Mouse (Mus musculus): ENCODE measurements around the gene Pkdrej.
"Not testable (repeated sequence)": the region's sequence is repeated elsewhere in the genome, so short reads cannot be mapped to it uniquely, and the experiment has no call there.

Pkdrej gene

GRCm38 (mm10) chr15:85809091-85809490, 12.4 kb downstream of the Pkdrej start:
- DNase-seq = no peak

GRCm38 (mm10) chr15:85808434-85808833, 13.1 kb downstream of the Pkdrej start:
- no peak for DNase-seq

DNA sequence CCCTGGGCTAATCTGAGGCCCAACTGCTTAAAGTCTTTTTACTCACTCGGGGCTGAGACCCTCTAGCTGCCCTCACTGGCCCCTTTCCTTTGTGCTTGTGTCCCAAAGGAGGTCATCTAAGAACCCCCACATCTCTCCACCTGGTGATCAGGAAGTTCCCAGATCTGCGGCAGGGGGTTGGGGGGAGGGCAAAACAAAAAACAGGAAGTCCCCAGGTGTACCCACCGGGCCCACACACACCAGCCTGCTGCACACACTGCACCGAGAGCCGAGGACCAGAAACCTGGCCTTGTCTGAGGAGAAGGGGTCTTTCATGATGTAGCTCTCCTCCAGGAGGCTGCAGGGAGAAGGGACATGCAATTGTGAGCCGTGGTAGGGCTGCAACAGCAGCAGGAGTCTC, 13.5 kb downstream of the Pkdrej start:
- DNase-seq = no peak

DNA sequence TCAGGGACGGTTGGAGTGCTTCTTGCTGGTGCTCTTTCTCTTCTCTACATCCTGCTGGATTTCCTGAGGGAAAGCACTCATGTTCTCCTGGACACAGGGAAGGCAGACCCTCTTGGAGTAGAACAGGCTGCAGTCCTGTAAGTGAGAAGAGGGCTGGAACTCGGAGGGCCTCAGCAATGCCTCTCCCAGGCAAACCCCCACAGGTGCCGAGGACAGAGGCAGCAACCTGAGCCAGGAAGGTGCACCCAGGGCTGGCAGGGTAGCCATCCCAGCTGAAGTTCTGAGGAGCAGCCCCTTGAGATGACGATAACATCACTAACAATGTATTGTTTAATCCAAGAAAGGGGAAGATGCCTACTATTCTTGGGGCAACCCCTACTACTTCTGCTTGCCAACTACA, 14.1 kb downstream of the Pkdrej start:
- no peak for DNase-seq

DNA sequence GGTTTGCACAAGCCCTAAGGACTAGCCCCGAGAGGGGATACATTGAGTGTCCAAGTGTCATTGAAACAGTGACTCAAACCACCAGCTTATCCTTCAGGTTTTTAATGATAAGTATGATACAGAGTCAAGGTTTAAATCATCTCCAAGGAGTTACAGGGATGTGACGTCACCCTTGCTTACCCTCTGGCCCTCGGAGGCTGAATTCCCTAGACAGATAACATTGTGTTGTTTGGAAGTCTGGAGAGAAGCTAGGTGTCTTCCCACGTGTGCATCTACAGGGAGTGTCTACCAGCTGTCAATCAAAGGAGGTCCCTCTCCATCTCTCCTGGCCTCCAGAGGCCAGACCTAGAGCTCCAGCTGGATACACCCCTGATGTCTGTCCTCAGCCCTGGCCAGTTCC, 14.6 kb downstream of the Pkdrej start:
- no peak for DNase-seq

DNA sequence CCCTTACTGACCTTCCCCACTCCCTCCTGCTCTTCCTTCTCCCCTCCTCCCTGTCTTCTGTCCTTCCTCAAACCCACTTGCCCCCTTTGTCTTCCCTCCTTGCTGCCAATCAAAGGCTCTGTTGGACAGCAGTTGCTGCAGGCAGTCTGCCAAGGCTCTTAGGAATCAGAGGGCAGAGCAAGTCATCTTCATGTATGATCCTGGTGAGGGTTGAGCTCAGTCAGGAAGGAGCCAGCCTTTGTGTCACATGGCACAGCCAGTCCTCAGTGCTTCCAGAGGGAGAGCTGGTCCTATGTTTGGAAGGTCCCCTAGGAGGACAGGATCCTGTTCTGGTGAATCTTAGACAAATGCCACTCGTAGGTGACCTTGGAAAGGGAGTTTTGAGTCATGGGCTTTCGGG, 18.6 kb downstream of the Pkdrej start:
- peak; percentile 38 for DNase-seq

DNA sequence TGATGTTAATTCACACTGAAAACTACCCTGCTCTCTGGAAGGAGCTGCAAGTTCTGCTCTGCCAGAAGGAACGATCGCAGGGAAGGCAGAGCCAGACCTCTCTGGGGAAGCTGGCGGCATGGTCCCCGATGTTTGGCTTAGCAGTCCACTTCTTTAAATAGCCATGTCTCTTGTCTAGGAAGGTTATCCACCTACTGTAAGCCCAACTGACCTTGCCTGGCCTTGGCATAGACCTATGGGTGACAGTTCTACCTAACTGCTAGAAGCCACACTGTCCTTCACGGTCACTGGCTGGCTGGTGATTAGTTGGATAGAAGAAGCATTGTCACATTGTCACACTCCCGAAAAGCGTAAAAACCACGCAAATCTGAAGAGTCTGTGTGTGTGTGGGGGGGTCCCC, 22.9 kb downstream of the Pkdrej start:
- DNase-seq = no peak

DNA sequence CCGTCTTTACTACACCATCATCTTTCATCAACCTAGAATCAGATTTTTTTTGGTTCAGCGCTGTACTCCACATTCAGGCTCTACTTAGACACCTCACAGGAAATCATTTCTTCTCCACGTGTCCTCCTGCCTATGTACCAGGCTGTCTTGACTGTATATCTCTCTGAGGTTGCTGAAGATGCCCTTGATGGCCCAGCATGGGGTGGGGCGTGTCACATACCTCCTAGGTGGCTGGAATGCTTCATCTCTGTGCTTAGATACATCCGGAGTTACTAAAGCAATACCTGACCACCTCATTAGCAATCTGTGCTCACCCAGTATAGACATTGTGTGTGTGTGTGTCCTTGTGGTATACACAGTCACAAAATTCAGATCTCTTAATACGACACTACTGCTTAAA, 26.0 kb downstream of the Pkdrej start:
- no peak for DNase-seq

DNA sequence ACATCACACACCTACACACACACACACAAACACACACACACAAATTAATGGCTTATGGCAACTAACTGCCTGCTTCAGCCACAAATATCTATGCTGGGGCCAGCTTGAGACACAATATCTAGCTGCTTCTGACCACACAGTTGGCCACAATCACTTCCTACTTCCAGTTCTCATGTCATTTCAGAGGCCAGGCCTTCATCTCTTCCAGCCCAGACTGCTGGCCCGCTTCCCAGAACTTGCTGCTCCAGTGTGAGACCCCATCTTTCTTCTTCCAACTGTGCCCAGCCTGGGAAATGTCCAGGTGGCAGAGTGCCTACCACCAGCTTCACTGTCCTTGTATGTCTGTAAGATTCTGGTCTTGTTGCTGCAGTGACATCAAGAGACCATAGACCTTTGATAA, 28.7 kb downstream of the Pkdrej start:
- DNase-seq = peak; percentile 41

DNA sequence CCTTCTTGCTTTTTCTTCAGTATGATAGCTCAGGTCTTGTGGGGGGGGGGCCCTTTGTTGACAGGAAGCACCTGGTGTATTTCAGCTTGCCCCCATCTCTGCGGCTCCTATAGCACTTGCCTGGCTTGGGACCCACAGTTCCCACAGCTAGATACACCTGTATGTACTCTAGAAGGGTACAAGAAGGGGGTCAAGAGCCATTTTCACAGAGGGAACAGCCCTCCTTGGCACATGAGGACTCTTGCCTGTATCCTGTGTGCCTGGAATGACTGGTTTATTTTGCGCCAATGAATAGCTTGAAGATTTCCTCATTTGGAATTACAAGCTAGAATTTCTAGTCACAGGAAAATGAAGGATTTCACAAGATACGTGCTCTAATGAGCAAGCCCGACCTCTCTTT, 30.1 kb downstream of the Pkdrej start:
- DNase-seq = no peak

GRCm38 (mm10) chr15:85788633-85789032, 32.9 kb downstream of the Pkdrej start:
- DNase-seq = no peak

GRCm38 (mm10) chr15:85788051-85788450, 33.5 kb downstream of the Pkdrej start:
- no peak for DNase-seq

GRCm38 (mm10) chr15:85787482-85787881, 34.1 kb downstream of the Pkdrej start:
- no peak for DNase-seq

GRCm38 (mm10) chr15:85786711-85787110, 34.8 kb downstream of the Pkdrej start:
- DNase-seq = no peak

DNA sequence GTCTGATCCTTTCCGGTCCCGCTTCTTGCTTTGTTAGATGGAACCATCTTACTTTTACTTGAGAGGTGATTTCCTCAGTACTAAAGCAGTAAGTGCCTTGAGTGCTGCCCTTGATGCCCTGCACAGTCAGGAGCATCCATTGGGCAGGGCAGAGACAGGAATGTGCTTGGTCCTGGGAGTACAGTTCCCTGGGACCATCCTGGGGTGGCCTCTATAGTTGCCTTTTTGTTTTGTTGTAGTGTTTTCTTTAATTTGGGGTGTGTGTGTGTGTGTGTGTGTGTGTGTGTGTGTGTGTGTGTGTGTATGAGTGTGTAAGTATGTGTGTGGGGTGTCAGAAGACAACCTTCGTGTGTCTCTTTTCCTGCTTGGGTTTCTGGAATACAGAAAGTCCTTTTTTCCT, 37.2 kb downstream of the Pkdrej start:
- DNase-seq = no peak

DNA sequence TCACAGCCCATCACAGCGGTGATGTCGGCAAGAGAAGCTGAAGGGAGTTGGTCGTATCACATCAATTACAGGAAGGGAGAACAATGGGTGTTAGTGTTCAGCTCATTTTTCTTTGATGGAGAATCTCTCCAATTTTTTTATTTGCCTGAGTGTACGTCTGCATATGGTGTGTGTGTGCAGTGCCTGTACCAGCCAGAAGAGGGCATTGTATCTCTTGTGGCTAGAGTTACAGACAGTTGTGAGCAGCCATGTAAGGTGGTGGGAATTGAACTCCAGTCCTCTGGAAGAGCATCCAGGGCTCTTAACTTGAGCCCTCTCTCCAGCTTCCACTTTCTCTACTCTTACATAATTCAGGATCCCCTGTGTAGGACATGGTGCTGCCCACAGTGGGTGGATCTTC, 38.4 kb downstream of the Pkdrej start:
- no peak for DNase-seq

- DNase-seq = not testable (repeated sequence)
Measured at GRCm38 (mm10) chr15:85778891-85779290, 42.6 kb downstream of the Pkdrej start.

DNA sequence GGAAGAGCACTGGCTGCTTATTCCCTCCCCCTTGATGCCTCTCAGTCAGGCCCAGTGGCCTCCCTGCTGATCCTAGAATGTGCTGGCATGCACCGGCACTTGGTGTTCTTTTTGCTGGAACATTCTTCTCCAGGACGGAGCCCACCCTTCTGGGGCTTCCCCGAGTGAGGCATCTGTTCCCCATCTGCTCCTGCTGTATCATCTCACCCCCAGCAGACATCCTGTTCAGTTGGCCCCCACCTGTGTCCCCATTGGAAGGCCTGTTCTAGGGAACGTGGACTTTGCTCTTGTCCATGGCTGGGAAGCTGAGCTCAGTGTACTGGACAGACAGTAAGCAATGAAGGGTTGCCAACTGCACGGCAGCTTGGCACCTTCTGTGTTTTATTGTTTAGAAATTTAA, 44.8 kb downstream of the Pkdrej start:
- peak; percentile 47 for DNase-seq

DNA sequence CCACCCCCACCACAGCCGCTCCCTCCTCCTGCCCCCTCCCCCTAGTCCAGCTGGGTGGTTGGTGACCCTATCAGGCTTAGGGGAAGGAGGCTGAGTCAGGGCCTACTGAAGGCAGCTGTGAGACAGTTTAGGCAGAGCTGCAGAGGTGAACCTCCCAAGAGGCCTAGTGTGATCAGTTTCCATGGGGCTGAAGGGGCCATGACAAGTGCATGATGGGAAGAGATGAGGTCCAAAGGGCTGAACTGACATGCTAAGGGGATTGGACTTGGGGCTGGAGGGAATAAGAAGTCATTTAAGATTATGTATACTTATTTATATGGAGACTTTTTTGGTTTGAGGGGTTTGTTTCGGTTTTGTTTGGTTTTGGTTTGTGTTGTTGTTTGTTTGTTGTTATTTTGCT, 45.3 kb downstream of the Pkdrej start:
- DNase-seq = no peak

DNA sequence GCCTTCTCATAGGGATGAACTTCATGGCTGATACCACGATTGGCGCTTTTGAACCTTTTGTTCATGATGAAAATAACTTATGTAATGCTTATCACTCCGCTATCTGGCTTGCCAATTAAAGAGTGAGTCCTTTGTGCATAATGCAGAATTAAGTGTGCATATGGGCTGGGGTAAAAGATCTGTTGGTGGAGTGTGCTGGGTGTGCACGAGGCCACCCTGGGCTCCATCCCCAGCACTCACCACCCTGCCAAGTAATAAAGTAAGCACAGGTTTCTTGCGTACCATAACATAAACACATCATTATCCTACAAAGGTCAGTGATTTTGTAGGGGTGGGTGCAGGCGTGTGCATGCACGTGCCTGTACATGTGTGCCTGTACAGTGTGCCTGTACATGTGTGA, 46.5 kb downstream of the Pkdrej start:
- no peak for DNase-seq

- DNase-seq = no peak
Measured at GRCm38 (mm10) chr15:85774419-85774818, 47.1 kb downstream of the Pkdrej start.

DNA sequence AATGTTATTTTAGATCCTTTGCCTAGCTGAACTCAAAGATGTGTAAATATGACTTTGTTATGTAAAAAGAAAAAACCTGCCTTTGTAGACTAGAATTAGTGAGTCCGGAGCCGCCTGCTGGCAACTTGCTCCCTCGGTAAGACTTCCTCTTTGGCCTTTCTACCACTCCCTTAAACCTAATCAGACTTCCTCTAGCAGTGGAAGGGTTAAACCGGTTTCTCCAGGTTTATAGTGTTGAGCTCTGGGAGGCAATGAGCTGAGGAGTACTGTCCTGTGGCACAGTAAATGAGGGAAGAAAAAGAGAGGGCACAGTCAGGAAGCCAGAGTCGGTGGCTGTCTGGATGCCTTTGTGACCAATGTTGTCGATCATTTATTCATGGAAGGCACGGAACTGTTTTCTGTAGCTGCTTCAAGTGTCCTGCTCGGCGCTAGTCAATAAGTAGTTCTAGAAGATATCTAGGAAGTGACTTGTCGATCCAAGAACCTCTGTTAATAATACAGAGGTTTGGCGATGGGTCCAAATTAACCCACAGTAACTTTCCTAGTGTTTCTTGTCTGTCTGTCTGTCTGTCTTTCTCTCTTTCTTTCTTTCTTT, 49.3 kb downstream of the Pkdrej start:
- DNase-seq = peak; percentile 44

DNA sequence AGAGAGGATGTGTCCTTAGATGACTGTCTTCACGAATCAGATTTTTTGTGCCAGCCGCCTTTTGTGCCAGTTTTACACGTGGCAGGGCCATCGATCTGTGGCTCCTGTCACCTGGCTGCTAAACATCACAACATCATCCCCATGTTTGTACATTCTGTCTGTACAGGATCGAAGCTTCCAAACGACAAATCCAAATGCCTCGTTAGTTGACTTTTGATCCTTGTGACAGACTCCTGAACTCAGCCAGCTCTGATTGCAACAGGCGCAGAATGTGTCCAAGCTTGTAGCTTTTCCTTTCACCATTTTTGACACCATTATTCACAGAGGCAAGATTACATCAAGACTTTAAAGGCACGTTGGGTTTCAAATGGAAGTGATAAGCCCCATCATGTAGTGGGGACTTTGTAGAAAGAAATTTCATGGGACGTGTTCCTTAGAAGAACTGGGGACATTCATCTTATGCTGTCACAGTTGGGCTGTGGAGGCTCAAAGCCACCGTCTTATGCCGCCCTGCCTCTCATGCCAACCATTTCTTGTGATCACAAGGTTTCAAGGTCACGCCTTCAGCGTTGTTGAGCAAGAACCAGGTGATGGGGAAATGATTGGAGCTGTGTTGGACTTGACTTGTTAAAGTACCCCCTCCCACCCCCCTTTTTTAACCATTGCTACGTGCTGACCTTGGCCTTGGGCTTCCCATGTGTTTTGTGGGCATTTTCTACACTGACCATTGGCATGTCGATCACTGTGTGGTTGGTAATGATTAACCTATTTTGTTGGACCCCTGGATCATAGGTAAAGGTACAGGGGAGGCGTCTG, 50.0 kb downstream of the Pkdrej start:
- DNase-seq = peak; percentile 36

DNA sequence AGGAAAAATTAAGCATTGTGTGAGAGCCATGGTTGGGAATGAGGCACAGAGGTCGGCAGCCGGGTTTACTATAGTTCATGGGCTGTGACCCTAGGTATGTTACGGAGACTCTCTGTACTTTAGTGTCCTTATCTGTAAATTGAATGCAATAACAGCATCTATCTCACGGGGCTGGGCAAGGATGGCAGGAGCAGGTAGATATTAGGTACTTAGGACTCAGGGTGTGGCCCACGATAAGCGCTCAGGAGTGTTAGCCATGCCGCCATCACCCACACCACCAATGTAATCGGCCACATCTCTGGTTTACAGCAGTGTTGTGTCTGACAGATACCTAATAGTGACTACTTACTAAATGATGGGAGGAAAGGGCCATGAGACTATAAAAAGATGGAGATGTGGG, 52.5 kb downstream of the Pkdrej start:
- DNase-seq = no peak

DNA sequence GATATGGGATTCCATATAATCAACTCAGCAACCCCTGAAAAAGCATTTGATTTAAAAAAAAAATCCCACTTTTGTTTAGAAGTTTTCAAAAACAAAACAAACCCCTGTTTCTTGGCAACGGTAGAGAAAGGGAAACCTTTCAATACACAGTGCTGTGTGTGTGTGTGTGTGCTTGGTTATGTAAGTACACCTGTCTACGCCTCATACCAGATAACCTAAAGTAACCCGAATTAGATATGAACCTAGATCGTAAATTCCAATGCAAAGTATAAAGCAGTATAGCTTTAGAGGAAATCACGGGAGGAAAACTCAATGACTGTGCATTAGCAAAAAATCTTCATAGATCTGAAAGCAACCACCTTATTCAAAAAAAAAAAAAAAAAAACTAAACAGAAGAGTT, 54.9 kb downstream of the Pkdrej start:
- no peak for DNase-seq
